16 mouse cellular contexts compared by ENCODE assay signal in the genomic region with DNA sequence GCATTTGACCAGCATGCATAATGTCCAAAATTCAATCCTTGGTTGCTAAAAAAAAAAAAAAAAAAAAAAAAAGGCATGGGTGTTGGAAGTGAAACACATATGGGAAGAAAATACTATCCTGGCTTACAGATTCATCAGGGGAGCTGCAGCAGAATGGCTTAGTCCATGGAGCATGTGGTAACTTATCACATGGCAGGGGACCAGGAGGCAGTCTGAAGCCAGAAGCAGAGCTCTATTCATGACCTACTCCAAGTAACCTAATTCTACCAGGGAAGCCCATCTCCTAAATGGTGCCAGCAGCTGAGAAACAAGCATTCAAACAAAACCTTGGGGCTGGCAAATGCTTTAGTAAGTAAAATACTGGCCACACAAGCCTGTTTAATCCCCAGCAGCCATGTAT. TPM values are rescaled to one million over a fixed set of nuclear protein-coding genes. Genes with fewer than 3 reads are reported as not detected.
DNase-seq lines count a peak whose midpoint lies in the region.
"Had no signal": no experiment of that assay in that cellular context is flagged by ENCODE, and none has a peak within 500 bp of the region (broad histone marks: within the 10 kb centered on the region; RNA-seq: fewer than 3 reads in every experiment).

No protein-coding gene starts in this region.

- peak; percentile 18 to 51 for DNase-seq in cerebellum, postnatal 25 days
- DNase-seq in cerebellum, adult 9-10 months, result no peak
- DNase-seq in heart, postnatal 14 days, result peak; percentile 20 to 32
- DNase-seq in heart, postnatal 25 days (ENCODE audit: low spot score), result no peak
- peak; percentile 30 for DNase-seq in NIH3T3 (ENCODE audit: low read depth)
- peak; percentile 26 for DNase-seq in gastrocnemius, postnatal 10 days
- no peak for DNase-seq in layer of hippocampus, postnatal 36 days
- DNase-seq: adrenal gland, adult 2 months; B cell, adult 2 months; cerebellum, adult 18-20 months; heart, adult 11 months; kidney, postnatal 10 days; layer of hippocampus, adult 9-11 months; right cerebral cortex, adult 18-20 months; thymus, adult 2 months; thymus, postnatal 36 days had no signal

- intact Hi-C loops in heart, postnatal 14 days (cut with DNase I), result no loop called here
- intact Hi-C loops in heart, postnatal 25 days (cut with DNase I), result no loop called here

RNA-seq across cellular contexts. Expression of gene Rfx7, which starts 12.8 kb away (rescaled TPM):
- total RNA-seq in heart, postnatal 14 days (2021), result 10 to 100 TPM; 11.4 to 11.6 TPM
- 10 to 100 TPM in 1 of 2 experiments, 1 to 10 TPM in 1; 8.7 to 10.3 TPM for total RNA-seq in heart, postnatal 25 days (2021)
- 10 to 100 TPM; 30.2 to 30.4 TPM for total RNA-seq in gastrocnemius, postnatal 10 days (2021)
- total RNA-seq in layer of hippocampus, postnatal 36 days (2021), result 10 to 100 TPM; 23.1 to 25.4 TPM

RNA-seq across cellular contexts. Expression of gene Tex9, which starts 27.2 kb away (rescaled TPM):
- 1 to 10 TPM; 2.6 TPM for total RNA-seq in heart, postnatal 14 days (2021)
- total RNA-seq in heart, postnatal 25 days (2021), result 1 to 10 TPM; 1.6 to 2.6 TPM
- total RNA-seq in gastrocnemius, postnatal 10 days (2021), result 1 to 10 TPM; 2.4 to 3.2 TPM
- total RNA-seq in layer of hippocampus, postnatal 36 days (2021), result 1 to 10 TPM; 5.8 to 6.8 TPM

Comparison
In these comparisons a context has a peak if more than half of its experiments do, and no peak if none do; other contexts are left out.
1. DNase-seq: peak in cerebellum, postnatal 25 days (2 of 2), heart, postnatal 14 days (2 of 2), NIH3T3 (single experiment) and gastrocnemius, postnatal 10 days (single experiment); none in cerebellum, adult 9-10 months (single experiment), heart, postnatal 25 days (single experiment) and layer of hippocampus, postnatal 36 days (0 of 2).